In the genomic region with DNA sequence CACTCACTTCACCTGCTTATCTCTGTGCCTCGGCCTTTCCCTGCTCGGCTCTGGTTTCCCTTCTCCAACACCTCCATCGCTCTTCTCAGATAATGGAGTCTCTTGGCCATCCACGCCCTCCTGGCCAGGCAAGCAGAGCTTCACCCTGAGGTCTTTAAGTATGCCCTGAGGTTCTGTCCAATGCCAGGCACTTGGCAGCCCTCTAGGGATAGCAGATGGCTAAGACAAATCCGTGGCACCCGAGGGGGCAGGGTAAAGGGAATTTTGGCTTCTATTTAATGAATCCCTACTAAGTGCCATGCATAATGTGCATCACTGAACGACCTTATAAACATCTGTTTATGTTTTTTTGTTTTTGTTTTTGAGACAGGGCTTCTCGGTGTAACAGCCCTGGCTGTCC, we compare ENCODE assay signal across 11 mouse cellular contexts. TPM values are rescaled to one million over a fixed set of nuclear protein-coding genes. Genes with fewer than 3 reads are reported as not detected.
DNase-seq lines count a peak whose midpoint lies in the region; ATAC-seq and TF ChIP-seq lines count a peak whose summit lies in the region.
"Had no signal": no experiment of that assay in that cellular context is flagged by ENCODE, and none has a peak within 500 bp of the region (broad histone marks: within the 10 kb centered on the region; RNA-seq: fewer than 3 reads in every experiment).

No protein-coding gene starts in this region.

- intact Hi-C loops in heart, postnatal 10 days (cut with DNase I), result no loop called here

- H3K4me3 ChIP-seq in heart, embryonic 16.5 days (ENCODE audit: low read length), result peak overlapping the region; percentile 39
- H3K4me3 ChIP-seq in hindbrain, postnatal 0 days (ENCODE audit: low read length), result no peak overlapping the region; the same call in 1 of the 2 replicates
- H3K4me3 ChIP-seq: liver, embryonic 15.5 days had no signal

- no peaks in the 10 kb centered on the region for H3K9me3 ChIP-seq in heart, embryonic 16.5 days (replicated peaks; ENCODE audit: control insufficient read depth, low read length)
- no peaks in the 10 kb centered on the region for H3K9me3 ChIP-seq in hindbrain, postnatal 0 days (ENCODE audit: low read length)
- H3K9me3 ChIP-seq: liver, embryonic 15.5 days had no signal

- H3K27ac ChIP-seq in heart, embryonic 16.5 days (ENCODE audit: low read length), result no peak overlapping the region
- H3K27ac ChIP-seq in hindbrain, postnatal 0 days, result no peak overlapping the region
- H3K27ac ChIP-seq: liver, embryonic 15.5 days had no signal

- H3K36me3 ChIP-seq in heart, embryonic 16.5 days (ENCODE audit: control insufficient read depth, insufficient read depth), result no peaks in the 10 kb centered on the region
- H3K36me3 ChIP-seq in hindbrain, postnatal 0 days (ENCODE audit: insufficient read depth, low read length), result no peaks in the 10 kb centered on the region
- H3K36me3 ChIP-seq: liver, embryonic 15.5 days had no signal

- no peak for DNase-seq in heart, postnatal 10 days
- peak; percentile 44 for DNase-seq in MEL-GATA-1-ER (ENCODE audit: extremely low read depth, low read depth)
- DNase-seq in cerebellum, postnatal 10 days, result peak; percentile 37 to 54
- no peak for DNase-seq in hindbrain, postnatal 0 days (ENCODE audit: low spot score)
- DNase-seq in ovary, postnatal 14 days (ENCODE audit: low spot score), result no peak
- DNase-seq in adrenal gland, adult 8-10 months, result no peak
- no peak for DNase-seq in right cerebral cortex, postnatal 4 days
- DNase-seq: heart, postnatal 14 days had no signal

- ATAC-seq in heart, embryonic 16.5 days (replicated peaks; ENCODE audit: extremely low read depth, insufficient read depth, low FRiP score), result no peak
- ATAC-seq in hindbrain, postnatal 0 days, result no peak

- H3K4me2 ChIP-seq in heart, embryonic 16.5 days (ENCODE audit: low read depth, low read length), result peak overlapping the region; percentile 58
- peak overlapping the region; percentile 47; the same call in 1 of the 2 replicates for H3K4me2 ChIP-seq in hindbrain, postnatal 0 days (ENCODE audit: low read depth, low read length)
- H3K4me2 ChIP-seq: liver, embryonic 15.5 days had no signal

- WGBS in heart, embryonic 16.5 days, result 26% methylated on average over 8 of the region's 8 CpGs
- 40% methylated on average over 8 of the region's 8 CpGs for WGBS in hindbrain, postnatal 0 days

- peaks cover 6% of the 10 kb centered on the region; the same call in 1 of the 2 replicates for H3K4me1 ChIP-seq in heart, embryonic 16.5 days (ENCODE audit: control insufficient read depth, insufficient read depth, low read length)
- peaks cover 4% of the 10 kb centered on the region; the same call in 1 of the 2 replicates for H3K4me1 ChIP-seq in hindbrain, postnatal 0 days (ENCODE audit: insufficient read depth, low read length)
- H3K4me1 ChIP-seq: liver, embryonic 15.5 days had no signal

- H3K9ac ChIP-seq in heart, embryonic 16.5 days (ENCODE audit: low read length), result no peak overlapping the region
- no peak overlapping the region for H3K9ac ChIP-seq in hindbrain, postnatal 0 days (replicated peaks; ENCODE audit: low read length)
- H3K9ac ChIP-seq: liver, embryonic 15.5 days had no signal

- no peak for TF ChIP-seq CTCF in hindbrain, postnatal 0 days (IDR thresholded peaks at IDR 0.05; ENCODE audit: low read depth)

- peaks cover 65% of the 10 kb centered on the region for H3K27me3 ChIP-seq in heart, embryonic 16.5 days (ENCODE audit: control insufficient read depth, insufficient read depth, low read length)
- H3K27me3 ChIP-seq in hindbrain, postnatal 0 days (ENCODE audit: insufficient read depth, low read length), result peaks cover 48% of the 10 kb centered on the region

RNA-seq across cellular contexts. Expression of a gene that starts 0.4 kb away (rescaled TPM):
- 3.1 and 3.5 TPM in 2 replicates for polyA plus RNA-seq in heart, embryonic 16.5 days (2015; fragmentation: Nextera tagmentation; extraction: Ambion mirVana)
- 1 to 10 TPM; 1.0 to 2.3 TPM for total RNA-seq in heart, postnatal 10 days (2021)
- 1.2 and 1.8 TPM in 2 replicates for total RNA-seq in hindbrain, postnatal 0 days (2014; rRNA removed)
- 1.6 and 2.0 TPM in 2 replicates for polyA plus RNA-seq in hindbrain, postnatal 0 days (2015; fragmentation: Nextera tagmentation; extraction: Ambion mirVana)
- total RNA-seq in adrenal gland, adult 8-10 months (2022), result 10 to 100 TPM in 2 of 4 experiments, 1 to 10 TPM in 2; 3.4 to 25.0 (median 13.1) TPM
- total RNA-seq: MEL had no signal

RNA-seq across cellular contexts. Expression of a gene that starts 38.7 kb away (rescaled TPM):
- 22.8 and 25.1 TPM in 2 replicates for polyA plus RNA-seq in heart, embryonic 16.5 days (2015; fragmentation: Nextera tagmentation; extraction: Ambion mirVana)
- 10 to 100 TPM; 27.6 to 29.6 TPM for total RNA-seq in heart, postnatal 10 days (2021)
- 90.9 and 95.0 TPM in 2 replicates for total RNA-seq in hindbrain, postnatal 0 days (2014; rRNA removed)
- 45.1 and 48.9 TPM in 2 replicates for polyA plus RNA-seq in hindbrain, postnatal 0 days (2015; fragmentation: Nextera tagmentation; extraction: Ambion mirVana)
- total RNA-seq in adrenal gland, adult 8-10 months (2022), result 10 to 100 TPM; 53.2 to 70.1 (median 61.8) TPM

RNA-seq across cellular contexts. Expression of a gene that starts 44.9 kb away (rescaled TPM):
- polyA plus RNA-seq in heart, embryonic 16.5 days (2015; fragmentation: Nextera tagmentation; extraction: Ambion mirVana), result 0.21 and 0.33 TPM in 2 replicates
- under 1 TPM; 0.29 to 0.30 TPM for total RNA-seq in heart, postnatal 10 days (2021)
- total RNA-seq in hindbrain, postnatal 0 days (2014; rRNA removed), result 80.0 and 84.8 TPM in 2 replicates
- 58.7 and 62.4 TPM in 2 replicates for polyA plus RNA-seq in hindbrain, postnatal 0 days (2015; fragmentation: Nextera tagmentation; extraction: Ambion mirVana)
- total RNA-seq in adrenal gland, adult 8-10 months (2022), result 1 to 10 TPM; 1.2 to 2.1 (median 1.6) TPM
- polyA plus RNA-seq: liver, embryonic 15.5 days had no signal

RNA-seq across cellular contexts. Expression of a gene that starts 55.3 kb away (rescaled TPM):
- 7.3 TPM in 2 replicates for polyA plus RNA-seq in heart, embryonic 16.5 days (2015; fragmentation: Nextera tagmentation; extraction: Ambion mirVana)
- total RNA-seq in heart, postnatal 10 days (2021), result 10 to 100 TPM; 30.3 to 31.2 TPM
- total RNA-seq in hindbrain, postnatal 0 days (2014; rRNA removed), result 14.0 and 16.5 TPM in 2 replicates
- 2.8 and 3.2 TPM in 2 replicates for polyA plus RNA-seq in hindbrain, postnatal 0 days (2015; fragmentation: Nextera tagmentation; extraction: Ambion mirVana)
- total RNA-seq in adrenal gland, adult 8-10 months (2022), result 10 to 100 TPM; 35.2 to 56.5 (median 47.4) TPM

Comparison
In these comparisons a context has a peak if more than half of its experiments do, and no peak if none do; other contexts are left out.
1. DNase-seq: peak in MEL-GATA-1-ER (single experiment) and cerebellum, postnatal 10 days (2 of 2); none in heart, postnatal 10 days (0 of 2), hindbrain, postnatal 0 days (single experiment), ovary, postnatal 14 days (single experiment), adrenal gland, adult 8-10 months (single experiment) and right cerebral cortex, postnatal 4 days (single experiment).
2. RNA of a gene that starts 44.9 kb away (total RNA-seq): 80.0 to 84.8 TPM in hindbrain, postnatal 0 days; 1.2 to 2.1 TPM in adrenal gland, adult 8-10 months and 0.29 to 0.30 TPM in heart, postnatal 10 days; every median in the first group is over 10 times any median in the second.